Mouse (Mus musculus) liver, embryonic 16.5 days (tissue): Measurements from ENCODE around the gene Iba57. TPM values are rescaled to one million over a fixed set of nuclear protein-coding genes. Genes with fewer than 3 reads are reported as not detected.

Source experiments
- ATAC-seq: fragments of 200-750 bp; cut with Nextera tagmentation; 2 replicates; pipeline ENCODE4 v1.8.0; 2017; ENCODE audit warnings: low read depth, mild to moderate bottlenecking, moderate number of reproducible peaks, moderate library complexity
- H3K27ac ChIP-seq: fragments of 300-500 bp; sonication (generic); 2 replicates; pipeline ENCODE4 v1.5.1; 2014; ENCODE audit warnings: mild to moderate bottlenecking, low read length
- H3K27me3 ChIP-seq: fragments of 300-500 bp; sonication (generic); 2 replicates; pipeline ENCODE4 v1.6.1; 2014; ENCODE audit warnings: low read depth, low read length, mixed read lengths; ENCODE audit not compliant: control insufficient read depth, insufficient read depth
- H3K36me3 ChIP-seq: fragments of 300-500 bp; sonication (generic); 2 replicates; pipeline ENCODE4 v1.6.1; 2014; ENCODE audit warnings: mild to moderate bottlenecking; ENCODE audit not compliant: control insufficient read depth, insufficient read depth
- H3K4me1 ChIP-seq: fragments of 300-500 bp; sonication (generic); 2 replicates; pipeline ENCODE4 v1.6.1; 2014; ENCODE audit warnings: low read depth, low read length, mixed read lengths; ENCODE audit not compliant: control insufficient read depth
- H3K4me2 ChIP-seq: fragments of 300-500 bp; sonication (generic); 2 replicates; pipeline ENCODE4 v1.6.1; 2014; ENCODE audit warnings: low read depth, low read length, mixed read lengths
- H3K4me3 ChIP-seq: fragments of 300-500 bp; sonication (generic); 2 replicates; pipeline ENCODE4 v1.5.1; 2014; ENCODE audit warnings: low read depth, mild to moderate bottlenecking, low read length
- H3K9ac ChIP-seq: fragments of 300-500 bp; sonication (generic); 2 replicates; pipeline ENCODE4 v1.6.1; 2014; ENCODE audit warnings: low read depth, low read length
- H3K9me3 ChIP-seq: fragments of 300-500 bp; sonication (generic); replicated peaks from 2 replicates; pipeline ENCODE4 v1.6.1; 2016; ENCODE audit warnings: low read length; ENCODE audit not compliant: control insufficient read depth
- WGBS: fragments of 180-500 bp; shearing (Covaris S2); extraction: QIAGEN DNeasy Blood & Tissue Kit; methylation state at CpG from one replicate; pipeline ENCODE4 v1.1.7; 2014; ENCODE audit not compliant: insufficient replicate concordance; 5-methylcytosine and 5-hydroxymethylcytosine counted together
- polyA plus RNA-seq: library from polyadenylated mRNA; unstranded; fragments of >200 nt; fragmentation: Nextera tagmentation; extraction: Ambion mirVana; gene quantifications from 2 replicates; pipeline ENCODE4 v1.2.1, GENCODE M21; 2015

The Iba57 gene
- polyA plus RNA-seq, 1 experiment from 2014 or later: 12.8 TPM

DNA sequence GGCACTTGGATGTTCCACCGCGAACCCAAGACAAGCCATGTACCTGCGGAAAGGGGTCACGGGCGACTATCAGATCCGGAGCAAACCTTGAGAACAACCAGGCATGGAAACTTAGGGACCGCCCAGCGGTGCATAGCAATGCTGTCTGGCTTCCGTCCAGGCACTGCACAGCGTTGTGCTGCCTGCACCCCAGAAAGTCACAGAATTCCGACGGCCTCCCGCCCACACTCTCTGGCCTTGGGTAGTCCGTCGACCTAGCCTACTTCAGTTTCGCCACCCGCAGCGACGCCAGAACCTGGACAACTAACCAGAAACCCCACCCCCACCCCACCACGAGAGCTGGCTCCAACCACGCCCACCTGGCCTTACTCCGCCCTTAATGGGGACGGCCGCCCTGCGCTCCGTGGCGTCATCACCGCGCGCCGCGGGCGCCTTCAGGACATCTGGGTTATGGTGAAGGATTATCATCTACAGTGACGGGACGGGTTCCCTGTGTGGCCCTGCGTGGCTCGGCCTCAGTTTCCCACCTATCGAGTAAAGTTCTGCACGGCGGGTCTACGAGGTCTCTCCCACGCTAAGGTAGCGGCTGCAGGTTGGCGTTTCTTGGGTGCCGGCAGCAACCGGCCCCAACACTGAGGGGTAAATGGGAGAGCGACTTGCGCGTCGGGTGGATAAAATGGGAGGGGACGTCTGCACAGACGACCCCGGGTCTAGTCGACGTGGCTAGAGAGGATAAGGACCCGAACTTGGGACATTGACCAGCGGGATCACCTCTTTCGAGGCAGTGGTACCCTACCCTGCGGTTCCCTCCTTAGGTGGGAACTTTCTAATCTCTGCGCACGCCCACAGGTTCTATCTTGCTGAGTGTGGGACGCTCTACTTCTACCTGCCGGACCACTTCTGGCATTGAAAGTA is 38.8 kb upstream of the Iba57 start, which contains the start of gene Mrpl55:
Gene Mrpl55, plus strand, starts transcription at position 406 of the 915 bp plus-strand sequence.
- Histone ChIP-seq H3K4me1 (peaks cover 23% of the 10 kb centered on the region), H3K4me3 (peak within 1 kb of the TSS; percentile 93), H3K9me3 (no peaks in the 10 kb centered on the region), H3K27ac (peak within 1 kb of the TSS; percentile 88), H3K36me3 (peaks cover 7% of the 10 kb centered on the region), H3K27me3 (no peaks in the 10 kb centered on the region), H3K9ac (peak within 1 kb of the TSS; percentile 83), H3K4me2 (peak within 1 kb of the TSS; percentile 96)
- ATAC-seq: peak; percentile 94
- under 1% methylated on average over 63 of the region's 63 CpGs for WGBS

DNA sequence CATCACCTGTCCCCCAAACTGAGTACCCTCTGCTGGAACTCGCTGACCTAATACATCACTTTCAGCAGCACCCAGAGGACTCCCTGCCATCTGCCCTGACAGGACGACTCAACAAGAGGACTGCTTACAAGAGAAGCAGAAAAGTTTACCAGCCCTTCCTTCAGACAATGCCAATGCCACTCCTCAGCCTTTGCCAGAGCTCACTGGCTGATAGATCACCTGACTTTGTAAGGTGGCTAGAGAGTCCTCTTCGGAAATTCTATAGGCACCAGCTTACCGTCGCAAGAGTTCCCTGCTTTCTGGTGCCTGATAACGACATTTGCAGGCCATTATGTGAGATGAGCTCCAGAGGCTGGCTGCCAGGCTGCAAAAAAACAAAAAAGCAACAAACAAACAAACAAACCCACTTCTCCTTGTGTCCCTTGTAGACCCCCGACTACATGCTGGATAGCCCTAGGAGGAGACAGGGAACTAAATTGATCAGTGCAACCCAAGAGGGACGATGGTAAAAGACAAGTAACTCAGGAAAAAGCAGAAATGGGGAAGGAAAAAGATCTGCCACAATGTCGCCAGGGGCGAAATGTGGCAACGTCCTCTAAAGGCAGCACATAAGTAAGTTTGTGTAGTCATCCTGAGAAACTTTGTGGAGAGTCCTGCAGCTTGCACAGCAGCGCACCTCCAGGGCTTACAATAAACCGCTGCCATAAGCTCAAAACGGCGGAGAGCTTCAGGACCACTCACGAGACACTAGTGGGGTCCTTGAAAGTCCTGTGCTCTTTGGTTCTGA is 37.9 kb upstream of the Iba57 start:
- no peak for ATAC-seq
- H3K4me2 ChIP-seq: peak overlapping the region; percentile 96
- H3K9ac ChIP-seq: peak overlapping the region; percentile 83
- no peaks in the 10 kb centered on the region for H3K9me3 ChIP-seq
- peaks cover 7% of the 10 kb centered on the region; the same call in 1 of the 2 replicates for H3K36me3 ChIP-seq
- H3K27ac ChIP-seq: peak overlapping the region; percentile 88
- peak overlapping the region; percentile 93 for H3K4me3 ChIP-seq
- H3K27me3 ChIP-seq: no peaks in the 10 kb centered on the region
- peaks cover 22% of the 10 kb centered on the region for H3K4me1 ChIP-seq
- 11% methylated on average over 16 of the region's 16 CpGs for WGBS

DNA sequence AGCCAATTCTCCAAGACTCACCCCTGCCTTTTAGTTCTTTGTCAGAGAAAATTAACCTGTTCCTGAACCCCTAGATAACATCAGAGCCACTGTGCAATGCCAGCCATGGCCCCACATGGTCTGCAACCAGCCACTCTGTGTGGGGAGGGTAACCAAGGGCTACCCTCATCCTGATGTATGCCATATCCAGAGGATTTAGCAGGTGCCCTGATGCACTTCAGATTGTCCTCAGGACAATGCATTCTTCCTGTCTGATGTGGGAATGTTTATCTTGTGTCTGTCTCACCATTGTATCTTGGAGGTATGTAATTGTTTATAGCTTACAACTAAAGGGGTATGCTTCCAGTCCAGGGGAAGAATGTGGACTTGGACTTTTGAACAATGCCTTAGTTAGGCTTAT is 32.7 kb upstream of the Iba57 start:
- Histone ChIP-seq H3K4me1 (peaks cover 16% of the 10 kb centered on the region), H3K9ac (no peak overlapping the region), H3K36me3 (no peaks in the 10 kb centered on the region), H3K4me3 (no peak overlapping the region), H3K9me3 (no peaks in the 10 kb centered on the region), H3K4me2 (no peak overlapping the region), H3K27ac (no peak overlapping the region), H3K27me3 (no peaks in the 10 kb centered on the region)
- ATAC-seq: no peak

DNA sequence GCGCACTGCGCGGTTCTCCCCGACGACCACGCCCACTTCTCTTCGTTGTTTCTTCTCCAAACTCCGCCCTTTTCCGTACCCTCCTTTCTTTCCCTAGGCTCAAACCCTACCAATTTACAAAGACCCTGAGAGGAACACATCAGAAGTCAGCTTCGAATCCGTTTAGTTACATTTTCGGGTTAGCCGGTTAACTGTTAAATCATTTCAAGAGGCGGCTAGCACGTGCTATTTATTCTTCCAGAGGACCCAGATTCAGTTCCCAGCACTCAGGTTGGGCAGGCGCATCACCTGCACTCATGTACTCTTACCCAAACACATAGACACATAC is 28.5 kb upstream of the Iba57 start, which contains the start of gene Guk1:
Gene Guk1, minus strand, starts transcription at position 154 of the 328 bp plus-strand sequence.
- no peaks in the 10 kb centered on the region for H3K27me3 ChIP-seq
- no peak for ATAC-seq
- H3K9ac ChIP-seq: peak within 1 kb of the TSS; percentile 81
- H3K36me3 ChIP-seq: no peaks in the 10 kb centered on the region
- H3K4me2 ChIP-seq: peak within 1 kb of the TSS; percentile 89
- H3K27ac ChIP-seq: peak within 1 kb of the TSS; percentile 91
- 5% methylated on average over 16 of the region's 16 CpGs for WGBS
- peaks cover 32% of the 10 kb centered on the region for H3K4me1 ChIP-seq
- peak within 1 kb of the TSS; percentile 85 for H3K4me3 ChIP-seq
- H3K9me3 ChIP-seq: no peaks in the 10 kb centered on the region

DNA sequence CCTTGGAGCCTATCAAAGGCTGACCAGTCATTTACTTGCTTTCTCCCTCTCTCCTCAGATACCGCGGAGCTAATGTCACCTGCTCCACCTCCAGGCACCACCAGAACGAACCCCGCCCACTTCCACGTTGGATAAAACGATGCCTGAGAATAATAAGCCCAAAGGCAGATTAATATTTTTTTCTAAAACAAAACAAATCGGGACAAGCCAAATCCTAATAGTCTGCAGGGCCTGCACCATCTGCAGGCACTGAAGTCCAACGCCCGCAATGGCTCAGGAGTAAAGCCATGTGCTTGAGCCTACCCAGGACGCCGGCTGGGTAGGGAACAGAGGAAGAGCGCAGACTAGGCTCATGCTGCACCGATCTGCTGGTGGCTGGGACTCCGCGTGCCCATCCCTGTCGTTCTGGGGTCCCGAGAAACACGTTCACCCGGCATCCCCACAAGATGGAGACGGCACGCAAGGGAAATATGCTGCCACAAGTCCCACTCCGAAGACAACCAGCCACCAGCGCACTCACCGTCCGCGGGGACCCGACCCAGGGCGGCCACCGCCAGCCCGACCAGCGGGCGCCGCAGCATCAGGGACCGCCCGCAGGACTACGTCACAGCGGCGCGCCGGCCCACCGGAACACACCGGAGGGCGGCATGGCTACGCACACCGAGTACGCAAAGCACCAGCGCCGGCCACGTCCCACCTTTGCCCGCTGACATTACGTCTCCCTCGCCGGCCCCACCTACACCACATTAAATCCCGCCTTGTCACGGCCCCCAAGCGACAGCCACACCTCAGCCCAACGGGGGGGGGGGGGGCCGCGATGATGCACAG is 27.9 kb upstream of the Iba57 start:
- peaks cover 32% of the 10 kb centered on the region for H3K4me1 ChIP-seq
- peak overlapping the region; percentile 89 for H3K4me2 ChIP-seq
- WGBS: under 1% methylated on average over 56 of the region's 59 CpGs

DNA sequence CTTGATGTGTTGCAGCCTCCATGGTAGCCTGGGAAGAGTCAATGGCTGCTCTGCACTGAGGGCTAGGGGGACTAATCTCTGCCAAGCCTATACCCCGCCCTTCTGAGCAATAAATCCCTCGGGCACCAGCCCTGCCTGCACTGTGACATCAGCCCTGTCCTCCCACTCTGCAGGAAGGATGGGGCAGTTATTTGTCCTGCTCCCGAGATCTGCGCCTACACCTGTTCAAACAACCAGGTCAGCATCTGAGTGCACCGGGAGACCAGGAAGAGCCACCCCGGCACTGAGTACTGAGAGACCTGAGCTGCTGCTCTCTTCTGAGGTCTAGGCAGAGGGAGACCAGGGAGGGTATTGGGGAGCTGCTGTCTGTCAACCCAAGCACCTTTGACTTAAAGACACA is 24.2 kb upstream of the Iba57 start:
- peaks cover 5% of the 10 kb centered on the region for H3K36me3 ChIP-seq
- no peaks in the 10 kb centered on the region for H3K9me3 ChIP-seq
- 62% methylated on average over 6 of the region's 6 CpGs for WGBS
- no peak overlapping the region for H3K4me2 ChIP-seq
- H3K4me3 ChIP-seq: no peak overlapping the region
- ATAC-seq: no peak
- no peak overlapping the region for H3K9ac ChIP-seq
- peaks cover 45% of the 10 kb centered on the region for H3K4me1 ChIP-seq
- no peaks in the 10 kb centered on the region for H3K27me3 ChIP-seq
- no peak overlapping the region for H3K27ac ChIP-seq

More for the DNA sequence above, 27.9 kb upstream of the Iba57 start:
- H3K36me3 ChIP-seq: 0 out of 2 replicates have a peak, but pooled peaks cover under 1% of the 10 kb centered on the region
- H3K9ac ChIP-seq: peak overlapping the region; percentile 81
- peak; percentile 94 for ATAC-seq
- no peaks in the 10 kb centered on the region for H3K27me3 ChIP-seq
- H3K4me3 ChIP-seq: peak overlapping the region; percentile 85
- no peaks in the 10 kb centered on the region for H3K9me3 ChIP-seq
- peak overlapping the region; percentile 91 for H3K27ac ChIP-seq

DNA sequence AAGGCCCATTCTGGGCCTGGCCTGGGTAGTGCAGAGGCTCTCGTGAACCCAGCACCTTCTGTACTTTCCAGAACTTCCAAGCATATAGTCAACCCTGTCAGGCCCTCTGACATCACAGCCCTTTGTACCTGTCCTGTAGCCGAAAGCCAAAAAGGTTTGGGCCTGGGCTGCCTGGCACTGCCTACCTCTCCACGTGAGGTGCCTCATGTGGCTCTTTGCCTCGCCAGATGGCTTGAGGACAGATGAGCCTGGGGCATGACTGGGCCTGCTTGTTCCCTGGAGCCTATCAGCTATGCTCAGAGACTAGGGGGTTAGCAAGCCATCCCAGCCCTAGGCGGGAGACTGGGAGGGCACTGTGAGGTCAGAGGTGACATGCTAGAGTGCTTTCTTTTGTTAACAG is 22.0 kb upstream of the Iba57 start:
- WGBS: 78% methylated on average over 5 of the region's 5 CpGs
- H3K4me2 ChIP-seq: no peak overlapping the region
- no peaks in the 10 kb centered on the region for H3K27me3 ChIP-seq
- H3K4me1 ChIP-seq: peaks cover 34% of the 10 kb centered on the region
- H3K9ac ChIP-seq: no peak overlapping the region
- H3K27ac ChIP-seq: no peak overlapping the region
- no peak for ATAC-seq
- H3K36me3 ChIP-seq: peaks cover 5% of the 10 kb centered on the region
- H3K4me3 ChIP-seq: no peak overlapping the region
- no peaks in the 10 kb centered on the region for H3K9me3 ChIP-seq

DNA sequence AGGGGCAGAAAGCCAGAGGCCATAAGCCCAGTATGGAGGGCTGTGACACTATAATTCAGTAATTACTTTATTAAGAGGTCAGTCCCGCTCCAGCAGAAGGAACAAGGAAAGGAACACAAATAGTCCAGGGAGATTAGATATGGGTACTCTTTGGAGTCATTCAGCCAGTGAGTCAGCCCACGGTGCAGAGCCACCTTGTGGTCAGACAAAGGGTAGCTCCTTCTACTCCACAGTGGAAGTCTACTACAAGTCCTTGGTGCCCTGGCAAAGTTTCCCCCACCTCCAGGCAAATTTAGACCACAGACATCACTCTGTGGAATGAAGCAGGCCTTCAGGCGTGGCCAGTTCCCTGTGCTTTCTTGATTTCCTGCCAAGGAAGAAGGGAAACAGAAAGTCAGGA is 20.3 kb upstream of the Iba57 start:
- peaks cover 5% of the 10 kb centered on the region for H3K36me3 ChIP-seq
- ATAC-seq: peak; percentile 75
- WGBS: 13% methylated on average over 3 of the region's 3 CpGs
- peaks cover 25% of the 10 kb centered on the region for H3K4me1 ChIP-seq
- peak overlapping the region; percentile 43 for H3K9ac ChIP-seq
- no peak overlapping the region for H3K4me3 ChIP-seq
- peak overlapping the region; percentile 68 for H3K27ac ChIP-seq
- H3K4me2 ChIP-seq: no peak overlapping the region
- H3K9me3 ChIP-seq: no peaks in the 10 kb centered on the region
- peaks cover 13% of the 10 kb centered on the region for H3K27me3 ChIP-seq
